Mouse (Mus musculus) cortical plate, adult 2 months (tissue): ENCODE data around the gene Car12. TPM values are rescaled to one million over a fixed set of nuclear protein-coding genes. Genes with fewer than 3 reads are reported as not detected.
"Not testable (repeated sequence)": the region's sequence is repeated elsewhere in the genome, so short reads cannot be mapped to it uniquely, and the experiment has no call there.

Source experiments
- H3K27ac ChIP-seq: fragments of 200-500 bp; 2 replicates; pipeline ENCODE4 v1.5.1; 2012; ENCODE audit warnings: low read length, control low read depth, inconsistent platforms; ENCODE audit not compliant: insufficient read depth
- H3K4me1 ChIP-seq: fragments of 200-500 bp; 2 replicates; pipeline ENCODE4 v1.6.1; 2011; ENCODE audit warnings: low read length; ENCODE audit not compliant: control insufficient read depth, insufficient read depth
- H3K4me3 ChIP-seq: fragments of 200-500 bp; 2 replicates; pipeline ENCODE4 v1.5.1; 2011; ENCODE audit warnings: mild to moderate bottlenecking, low read length, control low read depth; ENCODE audit not compliant: insufficient read depth
- CTCF ChIP-seq: fragments of 200-500 bp; IDR thresholded peaks from 2 replicates; pipeline ENCODE4 v1.5.1; 2011; ENCODE audit warnings: mild to moderate bottlenecking, control low read depth, low read length; ENCODE audit not compliant: insufficient read depth; ENCODE audit errors: extremely low read depth
- POLR2A ChIP-seq: fragments of 200-500 bp; IDR thresholded peaks from 2 replicates; pipeline ENCODE4 v1.6.1; 2011; ENCODE audit warnings: mild to moderate bottlenecking, low read length, control low read depth; ENCODE audit not compliant: insufficient read depth; ENCODE audit errors: extremely low read depth
- polyA plus RNA-seq: library from polyadenylated mRNA; depleted of rRNA; stranded (reverse); fragments of >200 nt; gene quantifications from 2 replicates; pipeline ENCODE4 v1.2.3, GENCODE M21; 2012; rRNA removed

Car12 gene
- polyA plus RNA-seq, 1 experiment = 6.0 TPM

DNA sequence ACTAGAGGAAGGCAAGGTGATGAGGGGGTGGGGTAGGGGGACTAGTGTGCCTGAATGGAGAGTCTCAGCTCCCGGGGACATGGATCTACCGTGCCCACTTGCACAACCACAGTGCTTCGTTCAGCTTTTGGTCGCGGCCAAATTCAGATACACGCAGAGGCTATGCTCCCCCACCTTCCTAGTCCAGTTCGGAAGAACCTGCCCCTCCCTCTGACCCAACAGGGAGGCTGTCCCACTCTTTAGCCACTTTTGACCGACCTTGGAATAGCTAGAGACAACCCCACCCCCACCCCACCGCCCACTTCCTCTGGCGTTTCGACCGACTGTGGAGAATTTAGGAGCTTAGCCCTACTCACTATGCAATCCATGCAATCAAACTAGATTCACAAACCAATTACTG, 88.5 kb downstream of the Car12 start:
- H3K4me3 ChIP-seq = no peak overlapping the region
- H3K27ac ChIP-seq = no peak overlapping the region
- TF ChIP-seq CTCF (no peak), POLR2A (no peak)
- no peaks in the 10 kb centered on the region for H3K4me1 ChIP-seq

DNA sequence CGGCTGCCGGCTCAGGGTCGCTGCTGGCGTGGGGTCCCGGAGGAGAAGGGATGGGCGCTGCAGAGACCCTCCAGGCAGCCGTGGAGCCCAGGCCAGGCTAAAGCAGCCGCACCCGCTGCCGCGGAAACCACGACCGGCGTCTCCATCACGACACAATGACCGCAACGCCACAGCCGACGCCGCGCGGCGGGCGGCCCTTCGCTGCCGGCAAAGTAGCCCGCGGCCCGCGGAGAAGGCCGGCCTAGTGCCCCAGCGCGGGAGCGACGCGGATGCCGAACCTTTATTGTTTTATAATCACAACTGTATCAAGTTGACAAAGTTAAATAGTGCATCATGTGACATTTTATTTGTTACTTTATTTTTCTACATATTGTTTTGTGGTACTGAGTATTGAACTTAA, 92.5 kb downstream of the Car12 start:
- not testable (repeated sequence) for H3K4me3 ChIP-seq, H3K27ac ChIP-seq, H3K4me1 ChIP-seq

- Histone ChIP-seq H3K27ac (no peak overlapping the region), H3K4me1 (no peaks in the 10 kb centered on the region), H3K4me3 (no peak overlapping the region)
- TF ChIP-seq POLR2A (no peak), CTCF (no peak)
Measured at GRCm38 (mm10) chr9:66813392-66813791, 99.9 kb downstream of the Car12 start.

Other genes with a start within 250 kb of the Car12 start
- 0.34 and 0.40 TPM in 2 replicates for gene Fbxl22, start 199.1 kb upstream of the Car12 start, polyA plus RNA-seq
- gene Usp3, start 120.5 kb upstream of the Car12 start, polyA plus RNA-seq = 26.7 and 30.6 TPM in 2 replicates
- 12.3 and 12.9 TPM in 2 replicates for gene Aph1b, start 81.8 kb downstream of the Car12 start, polyA plus RNA-seq
- gene Gm10647, start 83.4 kb downstream of the Car12 start, polyA plus RNA-seq = 0.23 and 0.40 TPM in 2 replicates
- gene Aph1c, start 121.0 kb downstream of the Car12 start, polyA plus RNA-seq = 5.3 and 5.5 TPM in 2 replicates
- 17.4 and 17.9 TPM in 2 replicates for gene Rab8b, start 206.0 kb downstream of the Car12 start, polyA plus RNA-seq
- 43.3 and 54.1 TPM in 2 replicates for gene Rps27l, start 232.4 kb downstream of the Car12 start, polyA plus RNA-seq